9 mouse cellular contexts compared by ENCODE assay signal in genomic region chr7:80032216-80033052, GRCm38 (mm10). TPM values are rescaled to one million over a fixed set of nuclear protein-coding genes. Genes with fewer than 3 reads are reported as not detected.
DNase-seq lines count a peak whose midpoint lies in the region; ATAC-seq and TF ChIP-seq lines count a peak whose summit lies in the region.
"Had no signal": no experiment of that assay in that cellular context is flagged by ENCODE, and none has a peak within 500 bp of the region (broad histone marks: within the 10 kb centered on the region; RNA-seq: fewer than 3 reads in every experiment).

No protein-coding gene starts in this region.

- intact Hi-C loops in heart, postnatal 14 days (cut with DNase I): no loop called here

- no peak for TF ChIP-seq CTCF in E14TG2a.4 (conservative IDR thresholded peaks at IDR 0.05; ENCODE audit: low read length)

- H3K27me3 ChIP-seq in heart, embryonic 12.5 days (replicated peaks): no peaks in the 10 kb centered on the region
- no peaks in the 10 kb centered on the region for H3K27me3 ChIP-seq in E14TG2a.4 (ENCODE audit: insufficient read depth, low read length)
- H3K27me3 ChIP-seq in embryonic facial prominence, embryonic 13.5 days: no peaks in the 10 kb centered on the region
- H3K27me3 ChIP-seq in megakaryocyte, embryonic 14.5 days (replicated peaks): no peaks in the 10 kb centered on the region

- no peak for ATAC-seq in heart, embryonic 12.5 days (ENCODE audit: insufficient number of reproducible peaks, low FRiP score)
- no peak for ATAC-seq in embryonic facial prominence, embryonic 13.5 days (ENCODE audit: insufficient number of reproducible peaks, insufficient read depth, low FRiP score, low TSS enrichment, low read depth)

- 57% methylated on average over 10 of the region's 10 CpGs for WGBS in heart, embryonic 12.5 days
- WGBS in embryonic facial prominence, embryonic 13.5 days: 30% methylated on average over 10 of the region's 10 CpGs

- no peak overlapping the region for H3K4me3 ChIP-seq in heart, embryonic 12.5 days
- H3K4me3 ChIP-seq in E14TG2a.4 (replicated peaks; ENCODE audit: low read length): peak overlapping the region; percentile 57
- no peak overlapping the region for H3K4me3 ChIP-seq in embryonic facial prominence, embryonic 13.5 days
- H3K4me3 ChIP-seq in megakaryocyte, embryonic 14.5 days (replicated peaks): peak overlapping the region; percentile 88

- H3K4me1 ChIP-seq in heart, embryonic 12.5 days (replicated peaks): peaks cover 86% of the 10 kb centered on the region
- peaks cover 96% of the 10 kb centered on the region for H3K4me1 ChIP-seq in E14TG2a.4 (replicated peaks; ENCODE audit: low read depth, low read length)
- H3K4me1 ChIP-seq in embryonic facial prominence, embryonic 13.5 days: peaks cover 65% of the 10 kb centered on the region
- peaks cover 97% of the 10 kb centered on the region for H3K4me1 ChIP-seq in megakaryocyte, embryonic 14.5 days

- H3K36me3 ChIP-seq in heart, embryonic 12.5 days: peaks cover 7% of the 10 kb centered on the region; the same call in 1 of the 2 replicates
- H3K36me3 ChIP-seq in E14TG2a.4 (ENCODE audit: insufficient read depth, low read length): peaks cover 79% of the 10 kb centered on the region
- H3K36me3 ChIP-seq in embryonic facial prominence, embryonic 13.5 days: no peaks in the 10 kb centered on the region
- H3K36me3 ChIP-seq in megakaryocyte, embryonic 14.5 days (replicated peaks; ENCODE audit: low read length): peaks cover 23% of the 10 kb centered on the region

- peak overlapping the region; percentile 27; the same call in 1 of the 2 replicates for H3K9ac ChIP-seq in heart, embryonic 12.5 days
- no peak overlapping the region for H3K9ac ChIP-seq in embryonic facial prominence, embryonic 13.5 days

- DNase-seq in heart, postnatal 14 days: no peak
- no peak for DNase-seq in urinary bladder, postnatal 25 days (ENCODE audit: low spot score)
- no peak for DNase-seq in layer of hippocampus, postnatal 14 days (ENCODE audit: low spot score in 2 of 2)
- no peak for DNase-seq in spleen, postnatal 10 days (ENCODE audit: low spot score in 2 of 2)
- DNase-seq: layer of hippocampus, postnatal 36 days had no signal

- H3K4me2 ChIP-seq in heart, embryonic 12.5 days: 0 out of 2 replicates have a peak overlapping the region, but pooled peaks have one; percentile 6
- peak overlapping the region; percentile 12; the same call in 1 of the 2 replicates for H3K4me2 ChIP-seq in embryonic facial prominence, embryonic 13.5 days

- H3K27ac ChIP-seq in heart, embryonic 12.5 days (ENCODE audit: poor library complexity, severe bottlenecking): no peak overlapping the region
- H3K27ac ChIP-seq in embryonic facial prominence, embryonic 13.5 days: no peak overlapping the region

- H3K9me3 ChIP-seq in heart, embryonic 12.5 days (replicated peaks): no peaks in the 10 kb centered on the region
- H3K9me3 ChIP-seq in E14TG2a.4 (ENCODE audit: low read length): no peaks in the 10 kb centered on the region
- H3K9me3 ChIP-seq in embryonic facial prominence, embryonic 13.5 days: no peaks in the 10 kb centered on the region
- no peaks in the 10 kb centered on the region for H3K9me3 ChIP-seq in megakaryocyte, embryonic 14.5 days

RNA-seq across cellular contexts. Expression of gene Zfp710, which starts 7.8 kb away (rescaled TPM):
- polyA plus RNA-seq in heart, embryonic 12.5 days (2016; fragmentation: Nextera tagmentation; extraction: Ambion mirVana): 13.5 and 13.7 TPM in 2 replicates
- 10 to 100 TPM; 21.6 to 27.4 TPM for total RNA-seq in heart, postnatal 14 days (2021)
- polyA plus RNA-seq in embryonic facial prominence, embryonic 13.5 days (2015; fragmentation: Nextera tagmentation; extraction: Ambion mirVana): 20.1 and 21.9 TPM in 2 replicates
- 55.0 and 142 TPM in 2 replicates for polyA plus RNA-seq in megakaryocyte, embryonic 14.5 days (2012; ENCODE audit: insufficient read depth, low replicate concordance)
- 10 to 100 TPM; 17.5 to 18.0 TPM for total RNA-seq in layer of hippocampus, postnatal 14 days (2021)

Comparison
In these comparisons a context has a peak if more than half of its experiments do, and no peak if none do; other contexts are left out.
1. H3K4me3 ChIP-seq: peak in E14TG2a.4 (single experiment) and megakaryocyte, embryonic 14.5 days (single experiment); none in heart, embryonic 12.5 days (single experiment) and embryonic facial prominence, embryonic 13.5 days (single experiment).